ENCODE assay signal across 8 mouse cellular contexts in the genomic region with DNA sequence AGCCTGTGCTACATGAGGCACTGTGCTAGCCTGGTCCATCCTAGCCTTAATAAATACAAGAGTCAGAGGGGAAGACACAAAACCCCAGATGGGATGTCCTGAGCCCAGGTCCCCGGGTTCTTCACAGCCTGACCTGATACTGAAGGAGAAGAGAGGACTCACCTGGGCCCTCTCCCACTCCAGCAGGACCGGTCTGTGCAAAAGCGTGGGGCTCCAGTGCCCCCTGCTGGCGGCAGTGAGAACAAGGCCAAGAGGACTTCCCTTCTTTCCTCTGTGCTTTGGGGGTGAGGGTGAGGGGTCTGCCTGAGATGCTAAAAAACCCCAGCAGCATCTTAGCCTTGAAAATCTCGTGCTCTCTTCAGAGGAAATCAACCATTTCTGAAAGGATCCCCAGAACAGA. TPM values are rescaled to one million over a fixed set of nuclear protein-coding genes. Genes with fewer than 3 reads are reported as not detected.
DNase-seq lines count a peak whose midpoint lies in the region; ATAC-seq and TF ChIP-seq lines count a peak whose summit lies in the region.

No protein-coding gene starts in this region.

- no peak for TF ChIP-seq POLR2A in thymus, adult 2 months (IDR thresholded peaks at IDR 0.05; ENCODE audit: control insufficient read depth, extremely low read depth, insufficient read depth, low read length, poor library complexity)

- H3K4me2 ChIP-seq in liver, embryonic 12.5 days = 0 out of 2 replicates have a peak overlapping the region, but pooled peaks have one; percentile 63

- DNase-seq in gastrocnemius, postnatal 10 days = peak; percentile 52
- DNase-seq in gastrocnemius, adult 8-10 months (ENCODE audit: low spot score in 2 of 2) = no peak
- peak; percentile 59 for DNase-seq in right cerebral cortex, postnatal 4 days
- no peak for DNase-seq in right cerebral cortex, postnatal 36 days (ENCODE audit: low spot score in 2 of 2)
- DNase-seq in embryonic facial prominence, embryonic 10.5 days (ENCODE audit: low spot score) = peak; percentile 79
- DNase-seq in thymus, adult 2 months = peak; percentile 29
- no peak for DNase-seq in left cerebral cortex, adult 11 months (ENCODE audit: low spot score)

- no peaks in the 10 kb centered on the region for H3K9me3 ChIP-seq in embryonic facial prominence, embryonic 10.5 days
- no peaks in the 10 kb centered on the region for H3K9me3 ChIP-seq in liver, embryonic 12.5 days (replicated peaks)

- peaks cover 15% of the 10 kb centered on the region for H3K4me1 ChIP-seq in embryonic facial prominence, embryonic 10.5 days
- H3K4me1 ChIP-seq in liver, embryonic 12.5 days = peaks cover 47% of the 10 kb centered on the region
- peaks cover 6% of the 10 kb centered on the region for H3K4me1 ChIP-seq in thymus, adult 2 months (replicated peaks; ENCODE audit: control insufficient read depth, insufficient read depth, low read length)

- no peak overlapping the region for H3K4me3 ChIP-seq in embryonic facial prominence, embryonic 10.5 days
- H3K4me3 ChIP-seq in liver, embryonic 12.5 days = no peak overlapping the region
- no peak overlapping the region for H3K4me3 ChIP-seq in thymus, adult 2 months (ENCODE audit: control insufficient read depth, insufficient read depth, low read length)

- no peak overlapping the region for H3K9ac ChIP-seq in liver, embryonic 12.5 days

- no peaks in the 10 kb centered on the region for H3K27me3 ChIP-seq in embryonic facial prominence, embryonic 10.5 days (replicated peaks; ENCODE audit: low read depth, poor library complexity, severe bottlenecking)
- H3K27me3 ChIP-seq in liver, embryonic 12.5 days (replicated peaks) = no peaks in the 10 kb centered on the region
- H3K27me3 ChIP-seq in thymus, adult 2 months (ENCODE audit: control insufficient read depth, insufficient read depth, low read length) = no peaks in the 10 kb centered on the region

- no peak overlapping the region for H3K27ac ChIP-seq in embryonic facial prominence, embryonic 10.5 days (replicated peaks)
- no peak overlapping the region for H3K27ac ChIP-seq in liver, embryonic 12.5 days
- H3K27ac ChIP-seq in thymus, adult 2 months (ENCODE audit: control insufficient read depth, insufficient read depth, low read length) = no peak overlapping the region

- TF ChIP-seq CTCF in thymus, adult 2 months (IDR thresholded peaks at IDR 0.05; ENCODE audit: borderline replicate concordance, control insufficient read depth, extremely low read depth, insufficient read depth, low read length, poor library complexity) = peak; percentile 75; the same call in 1 of the 2 replicates

- no peaks in the 10 kb centered on the region for H3K36me3 ChIP-seq in embryonic facial prominence, embryonic 10.5 days (replicated peaks)
- H3K36me3 ChIP-seq in liver, embryonic 12.5 days = no peaks in the 10 kb centered on the region
- H3K36me3 ChIP-seq in thymus, adult 2 months (ENCODE audit: control insufficient read depth, insufficient read depth, low read length) = no peaks in the 10 kb centered on the region

- 13% methylated on average over 5 of the region's 5 CpGs for WGBS in embryonic facial prominence, embryonic 10.5 days
- 8% methylated on average over 5 of the region's 5 CpGs for WGBS in liver, embryonic 12.5 days (ENCODE audit: insufficient replicate concordance)
- 18% methylated on average over 5 of the region's 5 CpGs for WGBS in thymus, adult 2 months

- no peak for ATAC-seq in liver, embryonic 12.5 days

RNA-seq across cellular contexts. Expression of a gene that starts 13.2 kb away (rescaled TPM):
- total RNA-seq in gastrocnemius, postnatal 10 days (2021) = 10 to 100 TPM; 50.3 to 53.7 TPM
- total RNA-seq in gastrocnemius, adult 8-10 months (2022) = 10 to 100 TPM; 50.0 to 66.3 (median 54.8) TPM
- polyA plus RNA-seq in embryonic facial prominence, embryonic 10.5 days (2016; fragmentation: Nextera tagmentation; extraction: Ambion mirVana) = 17.9 and 18.2 TPM in 2 replicates
- polyA plus RNA-seq in liver, embryonic 12.5 days (2016; fragmentation: Nextera tagmentation; extraction: Ambion mirVana) = 3.5 and 3.7 TPM in 2 replicates
- polyA plus RNA-seq in thymus, adult 2 months (2012; rRNA removed) = 22.2 and 26.0 TPM in 2 replicates

RNA-seq across cellular contexts. Expression of a gene that starts 21.3 kb away (rescaled TPM):
- 10 to 100 TPM; 23.4 to 30.2 TPM for total RNA-seq in gastrocnemius, postnatal 10 days (2021)
- total RNA-seq in gastrocnemius, adult 8-10 months (2022) = 1 to 10 TPM; 6.0 to 7.8 (median 6.4) TPM
- 54.4 and 59.8 TPM in 2 replicates for polyA plus RNA-seq in embryonic facial prominence, embryonic 10.5 days (2016; fragmentation: Nextera tagmentation; extraction: Ambion mirVana)
- polyA plus RNA-seq in liver, embryonic 12.5 days (2016; fragmentation: Nextera tagmentation; extraction: Ambion mirVana) = 100 and 102 TPM in 2 replicates
- 211 and 279 TPM in 2 replicates for polyA plus RNA-seq in thymus, adult 2 months (2012; rRNA removed)

Comparison
In these comparisons a context has a peak if more than half of its experiments do, and no peak if none do; other contexts are left out.
1. DNase-seq: peak in gastrocnemius, postnatal 10 days (single experiment), right cerebral cortex, postnatal 4 days (single experiment), embryonic facial prominence, embryonic 10.5 days (single experiment) and thymus, adult 2 months (single experiment); none in gastrocnemius, adult 8-10 months (0 of 2), right cerebral cortex, postnatal 36 days (0 of 2) and left cerebral cortex, adult 11 months (single experiment).